Mouse (Mus musculus): ENCODE measurements at regions not wholly inside any gene's neighbourhood (a gene's known extent, or its start where the extent isn't known, plus 50 kb on each side); places are given as distances from the start of the nearest gene placed in this dataset.

DNA sequence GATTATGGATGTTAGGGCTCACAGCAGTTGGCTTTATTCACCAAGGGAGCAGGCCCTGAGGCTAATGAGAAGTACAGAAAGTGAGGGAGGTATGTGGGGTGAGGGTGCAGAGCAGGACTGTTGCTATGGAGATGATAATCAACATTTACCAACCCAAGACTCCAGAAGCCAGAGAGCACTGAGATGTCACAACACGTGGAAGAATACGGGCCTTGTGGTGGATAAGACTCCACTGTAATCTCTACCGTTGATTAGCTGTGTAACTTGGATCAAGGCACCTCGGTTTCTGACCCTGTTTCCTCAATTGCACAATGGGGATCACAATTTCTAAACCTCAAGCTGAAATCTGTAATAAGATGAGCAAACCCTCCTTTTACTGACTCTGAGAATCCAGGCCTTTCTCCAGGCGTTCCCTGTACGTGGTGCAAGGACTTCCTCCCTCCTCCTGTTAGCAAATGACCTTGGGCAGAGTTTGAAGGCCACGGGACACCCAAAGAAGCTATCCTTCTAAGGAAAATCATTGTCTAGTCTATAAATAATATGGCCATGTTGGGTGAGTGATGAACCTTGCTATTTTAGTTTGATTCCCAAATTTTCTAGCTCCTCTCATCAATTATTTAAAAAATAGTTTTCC lies 239.8 kb downstream of the Opa1 start:
- H3K4me2 ChIP-seq (replicated peaks): no peak overlapping the region
- no peak overlapping the region for H3K9ac ChIP-seq
- no peak for ATAC-seq (ENCODE audit: insufficient number of reproducible peaks, low FRiP score, low TSS enrichment, low read depth)
- peaks cover 44% of the 10 kb centered on the region for H3K4me1 ChIP-seq
- no peak overlapping the region for H3K27ac ChIP-seq (replicated peaks)
- WGBS: 45% methylated on average over 7 of the region's 7 CpGs
- no peak overlapping the region for H3K4me3 ChIP-seq (replicated peaks)
- H3K9me3 ChIP-seq (replicated peaks): no peaks in the 10 kb centered on the region
- H3K27me3 ChIP-seq: no peaks in the 10 kb centered on the region; the same call in 1 of the 2 replicates
- no peaks in the 10 kb centered on the region for H3K36me3 ChIP-seq

DNA sequence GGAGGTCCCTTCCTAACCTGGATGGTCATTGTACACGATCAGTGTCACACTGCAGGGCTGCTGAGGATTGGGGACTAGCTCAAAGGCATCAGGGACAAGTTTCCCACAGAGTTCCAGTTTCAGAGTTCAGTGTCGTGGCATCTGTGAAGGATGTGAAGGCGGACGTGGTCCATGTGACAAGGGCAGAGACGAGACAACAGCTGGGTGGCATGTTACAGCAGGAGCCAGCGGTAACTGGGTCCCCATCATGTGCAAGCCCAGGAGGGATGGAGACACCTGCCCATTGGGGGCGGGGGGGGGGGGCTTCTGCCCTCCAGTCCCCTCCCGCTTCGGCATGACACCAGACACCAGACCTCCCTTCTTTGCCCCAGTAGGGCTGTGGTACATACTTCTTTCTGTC lies 241.6 kb downstream of the Opa1 start:
- no peak overlapping the region for H3K9ac ChIP-seq
- 67% methylated on average over 9 of the region's 9 CpGs for WGBS
- no peak overlapping the region for H3K27ac ChIP-seq (replicated peaks)
- H3K4me2 ChIP-seq (replicated peaks): no peak overlapping the region
- no peaks in the 10 kb centered on the region; the same call in 1 of the 2 replicates for H3K27me3 ChIP-seq
- no peaks in the 10 kb centered on the region for H3K36me3 ChIP-seq
- H3K9me3 ChIP-seq (replicated peaks): no peaks in the 10 kb centered on the region
- H3K4me3 ChIP-seq (replicated peaks): no peak overlapping the region
- ATAC-seq (ENCODE audit: insufficient number of reproducible peaks, low FRiP score, low TSS enrichment, low read depth): no peak
- H3K4me1 ChIP-seq: peaks cover 27% of the 10 kb centered on the region

DNA sequence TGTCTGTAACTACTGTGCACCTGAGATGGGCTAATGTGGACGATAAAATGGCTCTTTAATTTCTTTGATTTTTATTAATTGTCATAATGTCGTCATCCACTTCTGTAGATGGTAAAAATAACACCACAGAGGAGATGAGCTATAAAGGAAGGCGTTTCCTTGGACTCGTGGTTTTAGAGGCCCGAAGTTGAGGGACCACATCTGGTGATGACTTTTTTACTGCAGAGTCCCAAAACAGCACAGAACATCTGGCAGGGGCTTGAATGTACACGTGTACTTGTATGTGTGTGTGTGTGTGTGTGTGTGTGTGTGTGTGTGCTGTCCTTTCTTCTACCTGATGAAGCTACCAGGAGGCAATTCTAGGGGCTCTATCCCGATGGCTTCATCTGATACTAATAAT lies 242.1 kb upstream of the Hes1 start:
- 45% methylated on average over 7 of the region's 7 CpGs for WGBS

DNA sequence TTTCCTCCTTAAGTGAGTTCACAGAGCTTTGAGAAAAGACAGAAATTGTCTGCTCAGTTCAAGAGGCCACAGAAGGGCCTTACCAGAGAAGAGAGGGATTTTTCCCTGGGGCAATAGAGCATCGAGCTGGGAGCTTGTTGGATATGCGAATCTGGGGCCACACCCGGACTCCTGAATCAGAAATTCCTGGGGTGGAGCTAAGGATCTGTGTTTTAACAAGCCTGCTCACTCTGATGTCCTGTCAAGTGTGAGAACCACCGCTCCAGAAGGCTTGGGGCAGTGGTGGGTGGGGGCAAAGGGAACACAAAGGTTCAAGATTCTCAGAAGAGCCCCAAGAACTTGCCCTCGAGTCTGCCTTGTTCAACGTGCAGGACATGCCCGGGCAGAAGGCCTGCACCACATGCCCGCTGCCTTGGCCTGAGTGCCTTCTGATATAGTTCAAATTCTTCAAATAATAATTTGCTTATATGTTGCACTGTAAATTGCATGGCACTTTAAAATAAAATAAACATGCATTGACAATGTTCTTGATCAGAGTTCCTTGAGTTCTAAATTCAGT lies 241.3 kb upstream of the Hes1 start:
- Histone ChIP-seq H3K9ac (no peak overlapping the region), H3K4me2 (replicated peaks) (no peak overlapping the region), H3K27me3 (no peaks in the 10 kb centered on the region; the same call in 1 of the 2 replicates), H3K4me3 (replicated peaks) (no peak overlapping the region), H3K4me1 (peaks cover 9% of the 10 kb centered on the region; the same call in 1 of the 2 replicates), H3K36me3 (no peaks in the 10 kb centered on the region), H3K27ac (replicated peaks) (0 out of 2 replicates have a peak overlapping the region, but pooled peaks have one; percentile 12), H3K9me3 (replicated peaks) (no peaks in the 10 kb centered on the region)
- ATAC-seq (ENCODE audit: insufficient number of reproducible peaks, low FRiP score, low TSS enrichment, low read depth): no peak
- 49% methylated on average over 8 of the region's 8 CpGs for WGBS

More for the DNA sequence above, 242.1 kb upstream of the Hes1 start:
- no peaks in the 10 kb centered on the region for H3K9me3 ChIP-seq (replicated peaks)
- no peaks in the 10 kb centered on the region; the same call in 1 of the 2 replicates for H3K27me3 ChIP-seq
- peaks cover 13% of the 10 kb centered on the region for H3K4me1 ChIP-seq
- no peak for ATAC-seq (ENCODE audit: insufficient number of reproducible peaks, low FRiP score, low TSS enrichment, low read depth)
- no peak overlapping the region for H3K4me3 ChIP-seq (replicated peaks)
- H3K36me3 ChIP-seq: no peaks in the 10 kb centered on the region
- no peak overlapping the region for H3K27ac ChIP-seq (replicated peaks)
- H3K9ac ChIP-seq: no peak overlapping the region
- no peak overlapping the region for H3K4me2 ChIP-seq (replicated peaks)

DNA sequence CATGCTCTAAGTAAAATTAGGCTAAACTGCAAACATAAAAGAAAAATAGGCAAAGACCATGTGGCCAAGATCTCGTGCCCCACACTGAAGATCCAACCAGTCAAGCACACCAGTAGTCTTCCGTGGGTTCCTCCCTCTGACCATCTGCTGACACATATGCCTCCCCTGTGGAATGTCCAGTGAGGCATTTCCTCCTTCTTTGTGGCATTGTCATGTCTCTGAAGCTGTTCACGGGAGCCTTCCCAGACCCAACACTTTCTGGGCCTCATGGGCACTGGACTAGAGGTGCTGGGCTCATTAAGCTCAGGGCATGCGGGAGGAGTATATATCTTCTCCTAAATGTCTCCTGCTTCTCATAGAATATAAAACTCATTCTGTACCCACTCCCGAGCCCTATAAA lies 237.3 kb upstream of the Hes1 start:
- Histone ChIP-seq H3K4me1 (peaks cover 16% of the 10 kb centered on the region; the same call in 1 of the 2 replicates), H3K27ac (replicated peaks) (no peak overlapping the region), H3K4me3 (replicated peaks) (no peak overlapping the region), H3K9me3 (replicated peaks) (no peaks in the 10 kb centered on the region), H3K4me2 (replicated peaks) (no peak overlapping the region), H3K27me3 (no peaks in the 10 kb centered on the region), H3K9ac (no peak overlapping the region), H3K36me3 (no peaks in the 10 kb centered on the region)
- 81% methylated on average over 5 of the region's 5 CpGs for WGBS
- ATAC-seq (ENCODE audit: insufficient number of reproducible peaks, low FRiP score, low TSS enrichment, low read depth): no peak

DNA sequence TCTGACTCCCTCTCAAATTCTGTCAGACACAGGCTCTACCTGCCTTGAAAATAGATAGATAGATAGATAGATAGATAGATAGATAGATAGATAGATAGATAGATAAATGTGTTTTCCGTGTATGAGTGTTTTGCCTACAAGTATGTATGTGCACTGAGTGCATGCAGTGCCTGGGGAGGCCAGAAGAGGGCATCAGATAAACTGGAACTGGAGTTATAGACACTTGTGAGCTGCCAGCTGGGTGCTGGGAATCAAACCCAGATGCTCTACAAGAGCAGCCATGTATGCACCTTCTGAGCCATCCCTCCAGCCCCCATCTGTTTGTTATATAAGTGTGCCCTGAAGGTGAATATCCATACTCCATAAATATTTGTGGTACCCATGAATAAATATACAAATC lies 236.4 kb upstream of the Hes1 start:
- no peaks in the 10 kb centered on the region for H3K27me3 ChIP-seq
- H3K9ac ChIP-seq: no peak overlapping the region
- ATAC-seq (ENCODE audit: insufficient number of reproducible peaks, low FRiP score, low TSS enrichment, low read depth): no peak
- 95% methylated on average over 1 of the region's 1 CpGs for WGBS
- no peak overlapping the region for H3K4me2 ChIP-seq (replicated peaks)
- H3K4me1 ChIP-seq: 0 out of 2 replicates have a peak, but pooled peaks cover 9% of the 10 kb centered on the region
- no peak overlapping the region for H3K27ac ChIP-seq (replicated peaks)
- no peak overlapping the region for H3K4me3 ChIP-seq (replicated peaks)
- H3K36me3 ChIP-seq: no peaks in the 10 kb centered on the region
- H3K9me3 ChIP-seq (replicated peaks): no peaks in the 10 kb centered on the region

DNA sequence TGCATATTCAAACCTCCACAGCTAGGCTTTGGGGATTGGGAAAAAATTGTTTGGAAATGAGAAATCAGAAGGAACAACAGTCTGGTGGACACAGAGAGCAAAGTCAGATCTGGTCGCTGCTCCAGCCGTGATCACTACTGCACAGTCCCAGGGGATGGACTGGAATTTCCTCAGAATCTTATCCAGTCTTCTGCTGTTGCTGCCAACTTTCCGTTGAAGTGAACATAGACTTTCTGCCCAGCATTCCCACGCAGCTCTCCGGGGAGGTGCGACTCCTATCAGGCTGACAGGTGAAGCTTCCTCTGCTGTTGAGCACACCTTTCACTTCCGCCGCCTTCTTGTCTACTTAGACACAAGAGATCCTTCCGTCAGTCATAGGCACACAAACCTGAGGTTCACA lies 234.7 kb upstream of the Hes1 start:
- H3K4me2 ChIP-seq (replicated peaks): no peak overlapping the region
- H3K36me3 ChIP-seq: no peaks in the 10 kb centered on the region
- no peak overlapping the region for H3K9ac ChIP-seq
- ATAC-seq (ENCODE audit: insufficient number of reproducible peaks, low FRiP score, low TSS enrichment, low read depth): no peak
- H3K27me3 ChIP-seq: no peaks in the 10 kb centered on the region
- WGBS: 72% methylated on average over 9 of the region's 9 CpGs
- 0 out of 2 replicates have a peak, but pooled peaks cover 6% of the 10 kb centered on the region for H3K4me1 ChIP-seq
- no peak overlapping the region for H3K27ac ChIP-seq (replicated peaks)
- no peak overlapping the region for H3K4me3 ChIP-seq (replicated peaks)
- no peaks in the 10 kb centered on the region for H3K9me3 ChIP-seq (replicated peaks)

DNA sequence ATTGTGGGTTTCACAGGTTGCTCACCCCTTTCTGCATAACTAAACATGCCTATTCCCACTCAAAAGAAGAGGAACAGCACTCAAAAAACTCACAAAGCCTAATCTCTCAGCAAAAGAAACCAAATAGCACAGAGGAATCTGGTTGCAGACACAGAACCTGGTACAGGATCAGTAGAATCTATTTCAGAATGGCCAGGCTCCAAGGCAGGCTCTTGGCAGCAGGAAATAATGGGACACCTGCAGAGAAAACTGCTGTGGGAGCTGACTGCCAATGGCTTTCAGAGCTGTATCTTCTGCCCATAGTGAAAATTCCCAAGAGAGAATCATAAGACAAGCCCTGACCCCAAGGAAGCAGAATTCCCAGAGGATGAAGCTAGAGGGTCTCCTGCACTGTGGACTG lies 234.1 kb upstream of the Hes1 start:
- no peaks in the 10 kb centered on the region for H3K9me3 ChIP-seq (replicated peaks)

DNA sequence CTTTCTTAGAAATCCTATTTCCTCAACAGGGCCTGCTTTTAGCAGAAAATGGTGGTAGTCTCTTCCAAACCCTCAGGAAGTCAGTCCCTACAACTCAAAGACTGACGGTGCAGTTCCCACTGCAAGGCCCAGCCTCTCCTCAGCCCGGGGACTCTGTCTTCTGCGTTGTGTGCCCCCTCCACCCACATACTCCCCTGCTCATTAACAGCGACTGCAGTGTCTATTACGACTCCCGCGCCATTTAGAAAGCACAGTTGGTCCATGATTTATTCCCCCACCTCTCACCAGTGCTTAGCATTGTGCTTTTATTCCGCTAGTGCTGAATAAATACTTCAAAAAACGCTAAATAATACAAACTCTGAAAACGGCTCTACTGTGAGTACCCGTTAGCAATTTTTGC lies 230.9 kb upstream of the Hes1 start:
- H3K9me3 ChIP-seq (replicated peaks): no peaks in the 10 kb centered on the region
- H3K4me1 ChIP-seq: peaks cover 15% of the 10 kb centered on the region
- no peaks in the 10 kb centered on the region for H3K36me3 ChIP-seq
- H3K4me3 ChIP-seq (replicated peaks): no peak overlapping the region
- no peak for ATAC-seq (ENCODE audit: insufficient number of reproducible peaks, low FRiP score, low TSS enrichment, low read depth)
- H3K4me2 ChIP-seq (replicated peaks): no peak overlapping the region
- 82% methylated on average over 11 of the region's 11 CpGs for WGBS
- no peak overlapping the region for H3K27ac ChIP-seq (replicated peaks)
- no peak overlapping the region for H3K9ac ChIP-seq
- no peaks in the 10 kb centered on the region for H3K27me3 ChIP-seq

More for the DNA sequence above, 234.1 kb upstream of the Hes1 start:
- H3K4me1 ChIP-seq: 0 out of 2 replicates have a peak, but pooled peaks cover 6% of the 10 kb centered on the region
- no peak overlapping the region for H3K4me3 ChIP-seq (replicated peaks)
- ATAC-seq (ENCODE audit: insufficient number of reproducible peaks, low FRiP score, low TSS enrichment, low read depth): 0 out of 2 replicates have a peak, but pooled peaks have one; percentile 19
- H3K27ac ChIP-seq (replicated peaks): no peak overlapping the region
- H3K36me3 ChIP-seq: no peaks in the 10 kb centered on the region
- no peaks in the 10 kb centered on the region for H3K27me3 ChIP-seq
- H3K9ac ChIP-seq: no peak overlapping the region
- H3K4me2 ChIP-seq (replicated peaks): no peak overlapping the region

DNA sequence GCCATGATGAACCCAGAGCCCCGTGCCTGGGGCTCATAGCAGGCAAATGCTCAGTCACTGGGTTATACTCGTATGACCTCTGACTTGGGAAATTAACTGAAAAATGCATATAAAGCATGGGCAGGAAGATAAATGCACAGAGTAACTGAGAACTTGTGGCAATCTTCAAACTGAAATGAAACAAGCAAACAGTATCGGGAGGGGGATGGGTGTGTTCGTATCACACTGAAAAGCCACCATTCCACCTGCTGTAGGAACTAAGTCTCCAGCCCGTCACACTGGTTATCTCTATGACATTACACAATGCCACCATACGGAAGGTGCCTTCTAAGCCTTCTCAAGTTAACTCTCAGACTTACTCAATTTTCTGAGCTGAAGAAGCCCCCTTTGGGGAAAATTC lies 230.3 kb upstream of the Hes1 start:
- no peak for ATAC-seq (ENCODE audit: insufficient number of reproducible peaks, low FRiP score, low TSS enrichment, low read depth)
- Histone ChIP-seq H3K4me3 (replicated peaks) (no peak overlapping the region), H3K36me3 (no peaks in the 10 kb centered on the region), H3K9ac (no peak overlapping the region), H3K4me2 (replicated peaks) (no peak overlapping the region), H3K4me1 (peaks cover 17% of the 10 kb centered on the region), H3K27me3 (no peaks in the 10 kb centered on the region), H3K9me3 (replicated peaks) (no peaks in the 10 kb centered on the region), H3K27ac (replicated peaks) (no peak overlapping the region)
- WGBS: 67% methylated on average over 6 of the region's 6 CpGs

DNA sequence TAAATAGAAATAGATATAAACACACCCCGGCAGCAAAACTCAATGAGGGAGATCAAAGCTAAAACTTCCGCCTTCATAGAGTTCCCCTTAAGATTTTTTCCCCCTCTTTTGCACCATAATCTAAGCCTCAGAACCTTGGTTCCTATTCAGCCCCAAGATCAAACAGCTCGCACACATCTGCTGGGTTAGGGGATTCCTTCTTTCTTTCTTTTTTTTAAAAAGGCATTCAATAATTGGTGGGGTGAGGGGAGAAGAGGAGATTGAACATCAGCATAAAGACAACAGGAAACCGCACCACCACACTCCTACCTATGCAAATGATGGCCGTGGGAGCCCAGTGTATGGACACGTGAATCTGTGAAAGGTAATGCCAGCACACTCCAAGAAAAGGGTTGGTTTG lies 229.5 kb upstream of the Hes1 start:
- H3K4me2 ChIP-seq (replicated peaks): no peak overlapping the region
- H3K4me1 ChIP-seq: peaks cover 21% of the 10 kb centered on the region
- no peaks in the 10 kb centered on the region for H3K36me3 ChIP-seq
- no peak for ATAC-seq (ENCODE audit: insufficient number of reproducible peaks, low FRiP score, low TSS enrichment, low read depth)
- H3K27me3 ChIP-seq: no peaks in the 10 kb centered on the region
- H3K9me3 ChIP-seq (replicated peaks): no peaks in the 10 kb centered on the region
- no peak overlapping the region for H3K4me3 ChIP-seq (replicated peaks)
- H3K9ac ChIP-seq: no peak overlapping the region
- no peak overlapping the region for H3K27ac ChIP-seq (replicated peaks)
- 58% methylated on average over 6 of the region's 6 CpGs for WGBS

Data from embryonic facial prominence, embryonic 15.5 days (tissue).